ENCODE assay signal across 9 mouse cellular contexts in the genomic region with DNA sequence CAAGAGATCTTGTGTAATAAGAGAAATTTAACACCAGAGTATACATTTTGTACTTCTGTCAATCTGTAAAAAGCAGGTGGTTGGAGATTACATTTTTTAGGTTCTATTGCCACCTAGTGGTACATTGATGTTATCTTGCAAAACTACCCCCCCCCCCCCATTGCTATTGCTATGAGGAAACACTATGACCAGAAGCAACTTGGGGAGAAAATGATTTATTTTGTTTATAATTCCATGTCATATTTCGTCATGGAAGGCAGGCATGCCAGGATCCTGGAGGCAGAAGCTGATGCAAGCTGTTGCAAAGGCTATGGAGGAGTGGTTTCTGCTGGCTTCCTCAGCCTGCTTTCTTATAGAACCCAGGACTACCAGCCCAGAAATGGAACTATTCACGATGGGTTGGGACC.
DNase-seq lines count a peak whose midpoint lies in the region; ATAC-seq and TF ChIP-seq lines count a peak whose summit lies in the region.
"Had no signal": no experiment of that assay in that cellular context is flagged by ENCODE, and none has a peak within 500 bp of the region (broad histone marks: within the 10 kb centered on the region; RNA-seq: fewer than 3 reads in every experiment).

No protein-coding gene starts in this region.

- TF ChIP-seq CTCF in CH12.LX (conservative IDR thresholded peaks at IDR 0.05 in 1 of 2, IDR thresholded peaks at IDR 0.05 in 1 of 2; ENCODE audit: low read depth in 2 of 2, low read length in 2 of 2), result peak in 1 of 2 experiments; percentile 58; a peak in 2 of 4 replicates
- no peak for TF ChIP-seq CTCF in cortical plate, adult 2 months (IDR thresholded peaks at IDR 0.05; ENCODE audit: extremely low read depth, insufficient read depth, low read length)
- peak; percentile 66 for TF ChIP-seq CTCF in lung, postnatal 0 days (IDR thresholded peaks at IDR 0.05)

- no peak for TF ChIP-seq EP300 in CH12.LX (IDR thresholded peaks at IDR 0.05; ENCODE audit: low read length)
- 0 out of 2 replicates have a peak, but pooled peaks have one; percentile 51 for TF ChIP-seq EP300 in lung, postnatal 0 days (IDR thresholded peaks at IDR 0.05)

- H3K9ac ChIP-seq in intestine, embryonic 15.5 days, result no peak overlapping the region
- no peak overlapping the region for H3K9ac ChIP-seq in intestine, embryonic 16.5 days (ENCODE audit: low read depth, low read length)
- H3K9ac ChIP-seq in CH12.LX (ENCODE audit: insufficient read depth, low read depth), result no peak overlapping the region
- no peak overlapping the region for H3K9ac ChIP-seq in lung, postnatal 0 days (replicated peaks; ENCODE audit: low read depth)
- H3K9ac ChIP-seq in heart, embryonic 11.5 days (ENCODE audit: low read depth, low read length), result no peak overlapping the region
- H3K9ac ChIP-seq: hindbrain, embryonic 15.5 days had no signal

- H3K4me1 ChIP-seq in intestine, embryonic 15.5 days (replicated peaks), result no peaks in the 10 kb centered on the region
- no peaks in the 10 kb centered on the region for H3K4me1 ChIP-seq in intestine, embryonic 16.5 days (ENCODE audit: control insufficient read depth, insufficient read depth, low read length)
- no peaks in the 10 kb centered on the region for H3K4me1 ChIP-seq in CH12.LX (ENCODE audit: control insufficient read depth in 1 of 2, insufficient read depth in 2 of 2)
- peaks cover 4% of the 10 kb centered on the region; the same call in 1 of the 2 replicates for H3K4me1 ChIP-seq in cortical plate, adult 2 months (ENCODE audit: control insufficient read depth, insufficient read depth, low read length)
- H3K4me1 ChIP-seq in lung, postnatal 0 days (ENCODE audit: insufficient read depth, low read depth, low read length), result no peaks in the 10 kb centered on the region
- H3K4me1 ChIP-seq in heart, embryonic 11.5 days (ENCODE audit: control insufficient read depth, insufficient read depth, low read length), result no peaks in the 10 kb centered on the region
- H3K4me1 ChIP-seq: hindbrain, embryonic 15.5 days had no signal

- H3K4me2 ChIP-seq in intestine, embryonic 15.5 days (replicated peaks), result no peak overlapping the region
- H3K4me2 ChIP-seq in intestine, embryonic 16.5 days (ENCODE audit: low read depth, low read length), result no peak overlapping the region
- H3K4me2 ChIP-seq in CH12.LX (ENCODE audit: insufficient read depth, low read depth, poor library complexity, severe bottlenecking), result no peak overlapping the region
- H3K4me2 ChIP-seq in lung, postnatal 0 days (replicated peaks; ENCODE audit: low read depth, low read length), result no peak overlapping the region
- H3K4me2 ChIP-seq in heart, embryonic 11.5 days, result no peak overlapping the region
- H3K4me2 ChIP-seq: hindbrain, embryonic 15.5 days had no signal

- H3K9me3 ChIP-seq in intestine, embryonic 15.5 days, result no peaks in the 10 kb centered on the region
- H3K9me3 ChIP-seq in intestine, embryonic 16.5 days (ENCODE audit: control insufficient read depth, low read length), result no peaks in the 10 kb centered on the region
- H3K9me3 ChIP-seq in CH12.LX (replicated peaks; ENCODE audit: low read length), result no peaks in the 10 kb centered on the region
- no peaks in the 10 kb centered on the region for H3K9me3 ChIP-seq in lung, postnatal 0 days (ENCODE audit: low read length)
- H3K9me3 ChIP-seq in heart, embryonic 11.5 days (replicated peaks; ENCODE audit: control insufficient read depth, low read length), result no peaks in the 10 kb centered on the region
- H3K9me3 ChIP-seq: hindbrain, embryonic 15.5 days had no signal

- no peak for TF ChIP-seq POLR2A in CH12.LX (IDR thresholded peaks at IDR 0.05; ENCODE audit: low read depth, low read length)
- TF ChIP-seq POLR2A in cortical plate, adult 2 months (IDR thresholded peaks at IDR 0.05; ENCODE audit: extremely low read depth, insufficient read depth, low read length), result no peak

- DNase-seq in CH12.LX (ENCODE audit: extremely low read depth), result peak; percentile 32
- DNase-seq in lung, postnatal 0 days (ENCODE audit: low spot score), result peak; percentile 82
- DNase-seq in left cerebral cortex, adult 8-10 months (ENCODE audit: low spot score in 2 of 2), result no peak
- DNase-seq in thymus, postnatal 10 days (ENCODE audit: low spot score in 2 of 2), result no peak

- peak; percentile 28; the same call in 1 of the 2 replicates for ATAC-seq in intestine, embryonic 15.5 days
- no peak for ATAC-seq in intestine, embryonic 16.5 days
- peak; percentile 78 for ATAC-seq in lung, postnatal 0 days
- no peak for ATAC-seq in heart, embryonic 11.5 days (replicated peaks; ENCODE audit: insufficient number of reproducible peaks, low FRiP score, low TSS enrichment)

- H3K36me3 ChIP-seq in intestine, embryonic 15.5 days, result no peaks in the 10 kb centered on the region
- H3K36me3 ChIP-seq in intestine, embryonic 16.5 days (ENCODE audit: control insufficient read depth, insufficient read depth, low read length), result no peaks in the 10 kb centered on the region
- H3K36me3 ChIP-seq in CH12.LX (replicated peaks in 1 of 2; ENCODE audit: control insufficient read depth in 1 of 2, insufficient read depth in 1 of 2, low read length in 1 of 2), result no peaks in the 10 kb centered on the region
- H3K36me3 ChIP-seq in lung, postnatal 0 days (ENCODE audit: insufficient read depth, low read length), result no peaks in the 10 kb centered on the region
- no peaks in the 10 kb centered on the region for H3K36me3 ChIP-seq in heart, embryonic 11.5 days (ENCODE audit: control insufficient read depth, insufficient read depth, low read length)
- H3K36me3 ChIP-seq: hindbrain, embryonic 15.5 days had no signal

- in situ Hi-C loops in CH12.LX (cut with MboI; ENCODE audit: low pct_ligation_motif_present, low pct_unique_long_range_greater_than_20kb, low sequenced_read_pairs), result no loop called here

- H3K27me3 ChIP-seq in intestine, embryonic 15.5 days (replicated peaks), result no peaks in the 10 kb centered on the region
- H3K27me3 ChIP-seq in intestine, embryonic 16.5 days (replicated peaks; ENCODE audit: control insufficient read depth, insufficient read depth, low read length), result no peaks in the 10 kb centered on the region
- H3K27me3 ChIP-seq in CH12.LX (replicated peaks), result no peaks in the 10 kb centered on the region
- H3K27me3 ChIP-seq in lung, postnatal 0 days (replicated peaks; ENCODE audit: insufficient read depth, low read length), result no peaks in the 10 kb centered on the region
- no peaks in the 10 kb centered on the region for H3K27me3 ChIP-seq in heart, embryonic 11.5 days (ENCODE audit: control insufficient read depth, insufficient read depth, low read length)
- H3K27me3 ChIP-seq: hindbrain, embryonic 15.5 days had no signal

- dilution Hi-C loops in CH12.LX (cut with MboI; ENCODE audit: extremely low pct_ligation_motif_present, extremely low pct_unique_long_range_greater_than_20kb, low sequenced_read_pairs), result no loop called here

- peak; percentile 61 for TF ChIP-seq RAD21 in CH12.LX (IDR thresholded peaks at IDR 0.05; ENCODE audit: low read depth, low read length)

- no peak overlapping the region for H3K4me3 ChIP-seq in intestine, embryonic 15.5 days (replicated peaks)
- H3K4me3 ChIP-seq in intestine, embryonic 16.5 days (ENCODE audit: low read length), result no peak overlapping the region
- no peak overlapping the region for H3K4me3 ChIP-seq in CH12.LX (replicated peaks in 1 of 3; ENCODE audit: low read depth in 2 of 3, low read length in 2 of 3, poor library complexity in 1 of 3)
- no peak overlapping the region for H3K4me3 ChIP-seq in cortical plate, adult 2 months (ENCODE audit: insufficient read depth, low read length)
- no peak overlapping the region for H3K4me3 ChIP-seq in lung, postnatal 0 days (ENCODE audit: low read depth, low read length)
- no peak overlapping the region for H3K4me3 ChIP-seq in heart, embryonic 11.5 days (ENCODE audit: low read depth, low read length)
- H3K4me3 ChIP-seq: hindbrain, embryonic 15.5 days had no signal

- WGBS in intestine, embryonic 15.5 days, result 37% methylated on average over 2 of the region's 2 CpGs
- WGBS in intestine, embryonic 16.5 days, result 48% methylated on average over 2 of the region's 2 CpGs
- WGBS in lung, postnatal 0 days, result 31% methylated on average over 2 of the region's 2 CpGs
- WGBS in heart, embryonic 11.5 days (ENCODE audit: insufficient replicate concordance), result 40% methylated on average over 2 of the region's 2 CpGs

- H3K79me2 ChIP-seq in CH12.LX (replicated peaks; ENCODE audit: control insufficient read depth, extremely low read depth, insufficient read depth, poor library complexity, severe bottlenecking), result no peaks in the 10 kb centered on the region

- no peak overlapping the region for H3K27ac ChIP-seq in intestine, embryonic 15.5 days
- no peak overlapping the region for H3K27ac ChIP-seq in intestine, embryonic 16.5 days (ENCODE audit: low read length)
- no peak overlapping the region for H3K27ac ChIP-seq in CH12.LX (ENCODE audit: insufficient read depth, low read depth)
- peak overlapping the region; percentile 84; the same call in 1 of the 2 replicates for H3K27ac ChIP-seq in cortical plate, adult 2 months (ENCODE audit: insufficient read depth, low read length)
- H3K27ac ChIP-seq in lung, postnatal 0 days (ENCODE audit: low read length), result no peak overlapping the region
- H3K27ac ChIP-seq in heart, embryonic 11.5 days (ENCODE audit: low read depth, low read length), result no peak overlapping the region
- H3K27ac ChIP-seq: hindbrain, embryonic 15.5 days had no signal

TF ChIP-seq in CH12.LX, 34 proteins besides CTCF, POLR2A, EP300 and RAD21:
- TF ChIP-seq MEF2A (IDR thresholded peaks at IDR 0.05; ENCODE audit: borderline replicate concordance, low read depth, low read length), result no peak
- TF ChIP-seq BHLHE40 (IDR thresholded peaks at IDR 0.05; ENCODE audit: low read depth, low read length), result no peak
- no peak for TF ChIP-seq HCFC1 (IDR thresholded peaks at IDR 0.05; ENCODE audit: low read depth, low read length)
- peak; percentile 25; the same call in 1 of the 2 replicates for TF ChIP-seq SMC3 (IDR thresholded peaks at IDR 0.05; ENCODE audit: low read depth, low read length)
- no peak for TF ChIP-seq MYC (IDR thresholded peaks at IDR 0.05; ENCODE audit: low read depth, low read length)
- no peak for TF ChIP-seq GABPA (IDR thresholded peaks at IDR 0.05; ENCODE audit: insufficient replicate concordance, low read depth, low read length)
- TF ChIP-seq ETS1 (conservative IDR thresholded peaks at IDR 0.05; ENCODE audit: low read depth, low read length), result no peak
- no peak for TF ChIP-seq MAFK (IDR thresholded peaks at IDR 0.05; ENCODE audit: insufficient replicate concordance, low read length)
- TF ChIP-seq POLR2AphosphoS2 (IDR thresholded peaks at IDR 0.05; ENCODE audit: low read depth, low read length), result no peak
TF ChIP-seq in CH12.LX: peak in this region for 1.

Comparison
In these comparisons a context has a peak if more than half of its experiments do, and no peak if none do; other contexts are left out.
1. ATAC-seq: peak in intestine, embryonic 15.5 days (single experiment) and lung, postnatal 0 days (single experiment); none in intestine, embryonic 16.5 days (single experiment) and heart, embryonic 11.5 days (single experiment).
2. DNase-seq: peak in CH12.LX (single experiment) and lung, postnatal 0 days (single experiment); none in left cerebral cortex, adult 8-10 months (0 of 2) and thymus, postnatal 10 days (0 of 2).